Mouse (Mus musculus) E14TG2a.4 (cell line): ENCODE measurements around the gene Cryba1.

ENCODE experiments used
- CTCF ChIP-seq: conservative IDR thresholded peaks from 2 replicates; pipeline ENCODE4 v1.5.1; 2014; ENCODE audit warnings: low read length
- NANOG ChIP-seq: IDR thresholded peaks from 2 replicates; pipeline ENCODE4 v1.6.1; 2014; ENCODE audit warnings: borderline replicate concordance, low read length, mixed read lengths

DNA sequence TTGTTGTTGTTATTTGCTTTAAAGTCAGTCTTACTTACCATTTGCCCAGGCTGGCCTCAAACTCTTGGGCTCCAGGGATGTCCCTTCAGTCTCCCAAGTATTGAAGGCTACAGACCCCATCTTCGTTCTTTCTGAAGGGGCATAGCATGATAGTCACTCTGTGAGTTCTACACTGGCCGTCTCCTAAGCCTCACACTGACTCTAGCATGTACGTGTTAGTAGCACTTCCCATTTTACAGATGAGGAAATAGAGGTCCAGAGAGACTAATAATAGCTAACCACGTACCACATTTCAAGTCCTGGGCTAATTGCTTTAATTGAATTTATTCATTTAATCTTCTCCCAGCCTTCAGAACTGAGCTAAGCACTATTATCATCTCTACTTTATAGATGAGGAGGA, 34.9 kb upstream of the Cryba1 start:
- no peak for TF ChIP-seq CTCF
- no peak for TF ChIP-seq NANOG
